Mouse (Mus musculus): ENCODE measurements around the gene Spo11.

The Spo11 gene

GRCm38 (mm10) chr2:173003737-173004136 lies 26.2 kb downstream of the Spo11 start:
- no peak for DNase-seq (ENCODE audit: extremely low read depth, low read depth)

- no peak for DNase-seq (ENCODE audit: extremely low read depth, low read depth)
These were observed 32.8 kb downstream of the Spo11 start for GRCm38 (mm10) chr2:173010220-173010717.

- DNase-seq (ENCODE audit: extremely low read depth, low read depth), result no peak
These were observed 33.9 kb downstream of the Spo11 start for GRCm38 (mm10) chr2:173011440-173011839.

GRCm38 (mm10) chr2:173014741-173015287 lies 37.3 kb downstream of the Spo11 start:
- DNase-seq (ENCODE audit: extremely low read depth, low read depth), result no peak

GRCm38 (mm10) chr2:173017940-173018339 lies 40.4 kb downstream of the Spo11 start:
- DNase-seq (ENCODE audit: extremely low read depth, low read depth), result peak; percentile 61

- no peak for DNase-seq (ENCODE audit: extremely low read depth, low read depth)
These were observed 41.1 kb downstream of the Spo11 start for GRCm38 (mm10) chr2:173018618-173019017.

GRCm38 (mm10) chr2:173019322-173019721 lies 41.8 kb downstream of the Spo11 start:
- no peak for DNase-seq (ENCODE audit: extremely low read depth, low read depth)

GRCm38 (mm10) chr2:173019790-173020189 lies 42.3 kb downstream of the Spo11 start:
- DNase-seq (ENCODE audit: extremely low read depth, low read depth), result no peak

GRCm38 (mm10) chr2:173020430-173020829 lies 42.9 kb downstream of the Spo11 start, which contains the start of gene Rbm38:
TSS of gene Rbm38 (plus strand) at chr2:173020498.
- DNase-seq (ENCODE audit: extremely low read depth, low read depth), result no peak

- DNase-seq (ENCODE audit: extremely low read depth, low read depth), result peak; percentile 64
These were observed 44.1 kb downstream of the Spo11 start for GRCm38 (mm10) chr2:173021633-173022055.

GRCm38 (mm10) chr2:173022056-173022681 lies 44.7 kb downstream of the Spo11 start:
- no peak for DNase-seq (ENCODE audit: extremely low read depth, low read depth)

GRCm38 (mm10) chr2:173022813-173023212 lies 45.3 kb downstream of the Spo11 start:
- no peak for DNase-seq (ENCODE audit: extremely low read depth, low read depth)

GRCm38 (mm10) chr2:173023371-173023851 lies 45.9 kb downstream of the Spo11 start:
- no peak for DNase-seq (ENCODE audit: extremely low read depth, low read depth)

GRCm38 (mm10) chr2:173023966-173024365 lies 46.5 kb downstream of the Spo11 start:
- no peak for DNase-seq (ENCODE audit: extremely low read depth, low read depth)

GRCm38 (mm10) chr2:173024392-173024791 lies 46.9 kb downstream of the Spo11 start:
- DNase-seq (ENCODE audit: extremely low read depth, low read depth), result no peak

- DNase-seq (ENCODE audit: extremely low read depth, low read depth), result no peak
These were observed 47.4 kb downstream of the Spo11 start for GRCm38 (mm10) chr2:173024938-173025337.

- DNase-seq (ENCODE audit: extremely low read depth, low read depth), result no peak
These were observed 48.8 kb downstream of the Spo11 start for GRCm38 (mm10) chr2:173026286-173026685.

- no peak for DNase-seq (ENCODE audit: extremely low read depth, low read depth)
These were observed 49.2 kb downstream of the Spo11 start for GRCm38 (mm10) chr2:173026688-173027131.

GRCm38 (mm10) chr2:173027169-173027823 lies 49.8 kb downstream of the Spo11 start:
- no peak for DNase-seq (ENCODE audit: extremely low read depth, low read depth)

GRCm38 (mm10) chr2:173027824-173028495 lies 50.5 kb downstream of the Spo11 start:
- DNase-seq (ENCODE audit: extremely low read depth, low read depth), result no peak

GRCm38 (mm10) chr2:173028508-173029031 lies 51.1 kb downstream of the Spo11 start:
- no peak for DNase-seq (ENCODE audit: extremely low read depth, low read depth)
